Mouse (Mus musculus) lung, adult 2 months (tissue): ENCODE data around the gene Cfap61. TPM values are rescaled to one million over a fixed set of nuclear protein-coding genes. Genes with fewer than 3 reads are reported as not detected.

Experiments used
- DNase-seq: peaks from one replicate; pipeline ENCODE4 v3.0.0; 2022
- H3K4me1 ChIP-seq: fragments of 200-500 bp; 2 replicates; pipeline ENCODE4 v1.6.1; 2011; ENCODE audit warnings: low read length; ENCODE audit not compliant: control insufficient read depth, insufficient read depth
- H3K4me3 ChIP-seq: fragments of 200-500 bp; replicated peaks from 2 replicates; pipeline ENCODE3; 2011; ENCODE audit warnings: low read depth, mild to moderate bottlenecking, control low read depth, low read length; ENCODE audit errors: extremely low read depth
- CTCF ChIP-seq: fragments of 200-500 bp; IDR thresholded peaks from 2 replicates; pipeline ENCODE4 v1.5.1; 2011; ENCODE audit warnings: mild to moderate bottlenecking, low read length, control low read depth; ENCODE audit not compliant: insufficient read depth
- POLR2A ChIP-seq: fragments of 200-500 bp; IDR thresholded peaks from 2 replicates; pipeline ENCODE4 v1.6.1; 2011; ENCODE audit warnings: low read depth, mild to moderate bottlenecking, control low read depth, low read length, borderline replicate concordance; ENCODE audit errors: extremely low read depth
- whole genome bisulfite sequencing: fragments of 180-500 bp; shearing (Covaris S2); methylation state at CpG from one replicate; pipeline ENCODE4 v1.1.7; 2018; 5-methylcytosine and 5-hydroxymethylcytosine counted together
- polyA plus RNA-seq: library from polyadenylated mRNA; depleted of rRNA; stranded (reverse); fragments of >200 nt; gene quantifications from 2 replicates; pipeline ENCODE4 v1.2.3, GENCODE M21; 2012

Gene Cfap61
- polyA plus RNA-seq, 1 experiment: 6.2 TPM

DNA sequence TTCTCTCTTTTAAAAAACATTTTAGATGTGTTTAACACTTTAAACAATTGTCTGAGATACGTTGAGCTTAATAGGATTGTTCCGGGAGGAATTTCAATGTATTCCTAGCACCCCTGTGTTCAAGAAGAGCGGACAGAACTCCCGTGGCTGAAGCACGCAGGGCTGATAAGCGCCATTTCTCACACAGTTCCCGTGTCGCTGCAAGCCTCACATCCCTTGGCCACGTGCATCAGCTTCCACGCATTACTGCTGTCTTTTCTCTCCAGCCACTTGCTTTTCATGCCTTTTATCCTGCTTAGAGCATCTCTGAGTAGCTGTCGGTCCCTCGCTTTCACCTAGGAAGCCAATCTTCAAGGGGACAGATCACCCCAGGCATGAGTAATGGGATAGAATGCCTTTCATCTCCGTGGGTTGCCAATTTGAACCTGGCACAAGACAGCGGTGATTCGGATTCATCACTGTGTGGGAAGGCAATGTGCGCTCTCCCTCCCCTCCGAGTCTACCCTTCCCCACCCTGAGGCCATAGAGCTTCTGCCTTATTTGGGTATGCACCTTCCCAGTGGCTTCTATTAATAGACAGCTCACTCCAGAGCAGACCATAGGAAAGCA lies 113.7 kb downstream of the Cfap61 start:
- WGBS: 68% methylated on average over 17 of the region's 17 CpGs
- no peaks in the 10 kb centered on the region for H3K4me1 ChIP-seq
- TF ChIP-seq POLR2A: no peak
- no peak for TF ChIP-seq CTCF

GRCm38 (mm10) chr2:146049339-146049738 lies 114.8 kb downstream of the Cfap61 start:
- no peaks in the 10 kb centered on the region for H3K4me1 ChIP-seq
- 84% methylated on average over 5 of the region's 5 CpGs for WGBS
- no peak overlapping the region for H3K4me3 ChIP-seq
- no peak for DNase-seq
- TF ChIP-seq POLR2A (no peak), CTCF (no peak)

More for the DNA sequence above, 113.7 kb downstream of the Cfap61 start:
- H3K4me3 ChIP-seq: no peak overlapping the region
- no peak for DNase-seq

- no peaks in the 10 kb centered on the region for H3K4me1 ChIP-seq
- H3K4me3 ChIP-seq: no peak overlapping the region
- WGBS: 49% methylated on average over 3 of the region's 3 CpGs
- TF ChIP-seq POLR2A (no peak), CTCF (no peak)
- DNase-seq: no peak
Measured at GRCm38 (mm10) chr2:146050069-146050468, 115.5 kb downstream of the Cfap61 start.

GRCm38 (mm10) chr2:146051334-146051733 lies 116.8 kb downstream of the Cfap61 start:
- TF ChIP-seq POLR2A (no peak), CTCF (no peak)
- H3K4me1 ChIP-seq: no peaks in the 10 kb centered on the region
- 89% methylated on average over 4 of the region's 4 CpGs for WGBS
- no peak for DNase-seq
- no peak overlapping the region for H3K4me3 ChIP-seq

- 66% methylated on average over 4 of the region's 4 CpGs for WGBS
- TF ChIP-seq POLR2A (no peak), CTCF (no peak)
Measured at GRCm38 (mm10) chr2:146057123-146057522, 122.5 kb downstream of the Cfap61 start.

GRCm38 (mm10) chr2:146058791-146059190 lies 124.2 kb downstream of the Cfap61 start:
- DNase-seq: no peak

More at GRCm38 (mm10) chr2:146057123-146057522, 122.5 kb downstream of the Cfap61 start:
- DNase-seq: no peak
- H3K4me1 ChIP-seq: no peaks in the 10 kb centered on the region
- no peak overlapping the region for H3K4me3 ChIP-seq

GRCm38 (mm10) chr2:146061421-146062300 lies 127.1 kb downstream of the Cfap61 start:
- 58% methylated on average over 16 of the region's 16 CpGs for WGBS
- Histone ChIP-seq H3K4me1 (no peaks in the 10 kb centered on the region; the same call in 1 of the 2 replicates), H3K4me3 (no peak overlapping the region)
- no peak for DNase-seq
- TF ChIP-seq POLR2A (no peak), CTCF (no peak)

More at GRCm38 (mm10) chr2:146058791-146059190, 124.2 kb downstream of the Cfap61 start:
- TF ChIP-seq POLR2A: no peak
- WGBS: 64% methylated on average over 3 of the region's 3 CpGs
- Histone ChIP-seq H3K4me3 (no peak overlapping the region), H3K4me1 (no peaks in the 10 kb centered on the region; the same call in 1 of the 2 replicates)

- Histone ChIP-seq H3K4me1 (no peaks in the 10 kb centered on the region; the same call in 1 of the 2 replicates), H3K4me3 (no peak overlapping the region)
- 25% methylated on average over 13 of the region's 13 CpGs for WGBS
- DNase-seq: no peak
- TF ChIP-seq POLR2A: no peak
- no peak for TF ChIP-seq CTCF
Measured at GRCm38 (mm10) chr2:146062330-146063092, 127.9 kb downstream of the Cfap61 start.
